Mouse (Mus musculus): Measurements from ENCODE around the gene Ms4a14.
"Not testable (repeated sequence)": the region's sequence is repeated elsewhere in the genome, so short reads cannot be mapped to it uniquely, and the experiment has no call there.

The Ms4a14 gene

DNA sequence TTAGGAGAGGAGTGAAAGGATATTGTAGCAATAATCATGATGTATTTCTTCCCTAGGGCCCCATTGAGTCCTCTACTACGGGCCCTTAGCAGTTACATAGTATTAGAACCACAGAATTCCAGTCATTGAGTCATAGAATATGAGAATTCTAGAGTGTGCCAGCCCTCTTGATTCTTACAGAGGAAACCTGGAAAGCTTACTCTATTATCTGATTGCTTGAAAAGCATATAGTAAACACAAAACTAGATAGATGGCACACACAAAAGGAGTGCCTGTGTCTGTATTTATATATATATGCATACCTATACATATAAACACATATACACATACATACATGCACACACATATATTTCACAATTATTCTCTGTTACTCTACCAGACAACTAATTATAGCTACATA is at the start of gene Ms4a14:
Gene Ms4a14, minus strand, starts transcription at position 101 of the 400 bp plus-strand sequence.
- DNase-seq: no peak

- DNase-seq: peak; percentile 19
These were observed 47.7 kb upstream of the Ms4a14 start for GRCm38 (mm10) chr19:11362002-11362401.

DNA sequence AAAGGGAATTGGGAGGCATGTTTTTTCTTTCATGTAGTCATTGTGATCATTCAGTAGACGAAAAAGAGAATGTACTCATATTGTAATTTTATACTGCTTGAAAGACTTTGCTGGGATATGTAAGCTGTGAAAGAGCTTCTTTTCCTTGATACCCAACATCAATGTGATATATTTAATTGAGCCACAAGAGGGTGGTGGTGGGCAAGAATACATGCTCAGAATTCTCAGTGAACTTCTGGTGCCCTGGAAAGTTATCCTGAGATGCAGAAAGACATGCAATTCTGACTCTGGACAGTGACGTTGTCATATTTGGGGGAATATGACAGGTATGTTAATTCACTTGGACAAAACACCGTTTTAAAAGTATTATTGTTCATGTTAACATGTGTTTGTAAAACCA is 45.9 kb upstream of the Ms4a14 start:
- no peak for DNase-seq

- peak; percentile 36 for DNase-seq
These were observed 41.5 kb upstream of the Ms4a14 start for GRCm38 (mm10) chr19:11355730-11356129.

- peak; percentile 25 for DNase-seq
These were observed 37.6 kb upstream of the Ms4a14 start for GRCm38 (mm10) chr19:11351878-11352277.

GRCm38 (mm10) chr19:11349698-11350481 is 35.6 kb upstream of the Ms4a14 start:
- DNase-seq: peak; percentile 23

DNA sequence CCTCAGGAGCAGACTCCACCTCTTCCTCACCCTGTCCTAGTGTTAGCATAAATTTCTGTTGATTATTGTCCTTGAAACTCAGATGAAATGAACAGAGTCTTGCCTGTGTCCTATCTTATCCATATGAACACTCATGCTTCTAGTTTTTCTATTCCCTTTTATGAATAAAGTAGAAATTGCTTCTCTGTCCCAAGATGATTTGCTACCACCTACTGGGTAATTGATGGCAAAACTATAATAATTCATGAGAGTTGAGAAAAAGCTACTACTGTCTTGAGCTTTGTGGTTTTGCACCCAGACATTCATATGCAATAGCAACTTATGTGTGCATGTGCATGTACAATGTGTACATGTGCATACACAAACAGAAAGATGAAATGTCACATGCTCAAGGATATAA is 29.7 kb upstream of the Ms4a14 start:
- DNase-seq: no peak

DNA sequence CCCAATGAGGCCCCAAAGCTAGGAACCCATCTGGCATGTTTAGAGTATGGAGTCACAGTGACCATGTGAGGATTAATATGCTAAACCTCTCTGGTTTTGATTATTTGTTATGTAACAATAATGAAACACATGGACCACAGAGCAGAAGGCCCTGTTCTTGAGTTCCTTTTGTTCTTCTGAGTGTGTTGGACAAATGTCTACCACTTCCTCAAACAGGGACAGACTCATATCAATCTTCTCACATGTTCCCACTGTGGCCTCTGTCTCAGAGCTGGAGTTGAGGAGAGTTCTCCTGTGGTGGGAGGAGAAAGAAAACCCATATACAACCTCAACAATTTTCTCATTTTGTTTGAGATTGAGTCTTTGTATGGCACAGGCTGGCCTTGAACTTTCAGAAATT is 28.9 kb upstream of the Ms4a14 start:
- no peak for DNase-seq

- no peak for DNase-seq
These were observed 21.7 kb upstream of the Ms4a14 start, which contains the start of gene Ms4a7 for GRCm38 (mm10) chr19:11335932-11336331. Gene Ms4a7, minus strand, starts transcription at chr19:11336146.

DNA sequence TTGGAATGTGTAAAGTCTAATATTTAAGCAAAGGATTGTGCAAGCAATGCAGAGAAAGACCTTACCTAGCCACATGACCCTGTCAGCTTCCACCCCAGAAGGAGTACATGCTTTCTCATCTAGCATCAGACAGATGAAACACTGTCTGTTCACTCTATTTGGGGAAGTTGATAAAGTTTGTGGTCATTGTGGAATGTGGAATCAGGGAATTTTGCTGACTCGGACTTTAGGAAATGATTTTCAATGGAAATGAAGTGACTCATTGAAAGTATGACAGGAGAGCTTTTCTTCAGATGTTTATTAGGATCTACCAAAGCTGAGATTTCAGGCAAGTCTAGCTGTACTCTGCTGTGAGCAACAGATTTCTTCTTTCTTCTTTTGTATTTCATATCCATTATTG is 6.9 kb upstream of the Ms4a14 start:
- no peak for DNase-seq

GRCm38 (mm10) chr19:11316786-11317185 is 2.5 kb upstream of the Ms4a14 start:
- DNase-seq: no peak

GRCm38 (mm10) chr19:11308888-11309287 is 5.4 kb downstream of the Ms4a14 start:
- no peak for DNase-seq

DNA sequence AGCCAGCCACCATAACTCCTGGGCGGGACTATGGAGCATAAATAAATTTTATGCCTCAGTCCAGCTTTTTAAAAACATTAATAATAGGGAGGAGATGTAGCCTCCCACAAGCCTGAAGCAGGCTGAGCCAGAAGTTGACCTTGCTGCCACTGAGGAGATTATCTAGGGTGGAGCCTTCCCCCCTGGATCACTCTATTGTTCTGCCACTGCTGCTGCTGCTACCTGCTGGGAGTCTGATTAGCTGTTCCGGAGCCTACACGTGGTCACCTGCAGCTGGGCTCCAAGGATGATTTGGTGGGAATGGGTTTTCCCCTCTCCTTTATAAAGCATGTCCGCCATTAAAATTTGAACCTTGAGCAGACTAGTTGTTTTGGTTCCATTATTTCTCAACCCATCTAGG is 14.7 kb downstream of the Ms4a14 start:
- not testable (repeated sequence) for DNase-seq

- no peak for DNase-seq
These were observed 15.3 kb downstream of the Ms4a14 start for GRCm38 (mm10) chr19:11298939-11299338.

DNA sequence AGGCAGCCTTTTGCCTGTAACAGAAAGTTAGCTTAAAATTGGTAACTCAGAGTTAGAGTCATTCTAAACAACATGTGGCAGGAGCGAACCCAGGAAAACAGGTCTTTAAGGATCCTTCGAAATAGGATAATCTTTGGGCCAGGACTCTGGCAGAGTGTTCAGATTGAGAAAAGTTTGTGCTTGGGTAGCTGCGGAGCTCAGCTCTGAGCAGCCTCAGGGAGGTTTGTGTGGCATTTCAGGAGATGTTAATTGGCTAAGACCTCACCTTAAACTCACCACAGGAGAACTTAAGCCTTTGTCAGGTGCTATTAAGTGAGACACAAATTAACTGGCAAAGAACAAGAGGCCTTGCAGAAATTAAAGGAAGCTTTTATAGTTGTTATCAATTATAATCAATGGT is 20.6 kb downstream of the Ms4a14 start:
- DNase-seq: not testable (repeated sequence)

GRCm38 (mm10) chr19:11292990-11293389 is 21.3 kb downstream of the Ms4a14 start:
- peak; percentile 31 for DNase-seq

- no peak for DNase-seq
These were observed 30.5 kb downstream of the Ms4a14 start, which contains the start of gene Ms4a5 for GRCm38 (mm10) chr19:11283773-11284172. Gene Ms4a5, minus strand, starts transcription at chr19:11283873.

GRCm38 (mm10) chr19:11280223-11280622 is 34.0 kb downstream of the Ms4a14 start:
- no peak for DNase-seq

- DNase-seq: no peak
These were observed 37.8 kb downstream of the Ms4a14 start for GRCm38 (mm10) chr19:11276431-11276830.

DNA sequence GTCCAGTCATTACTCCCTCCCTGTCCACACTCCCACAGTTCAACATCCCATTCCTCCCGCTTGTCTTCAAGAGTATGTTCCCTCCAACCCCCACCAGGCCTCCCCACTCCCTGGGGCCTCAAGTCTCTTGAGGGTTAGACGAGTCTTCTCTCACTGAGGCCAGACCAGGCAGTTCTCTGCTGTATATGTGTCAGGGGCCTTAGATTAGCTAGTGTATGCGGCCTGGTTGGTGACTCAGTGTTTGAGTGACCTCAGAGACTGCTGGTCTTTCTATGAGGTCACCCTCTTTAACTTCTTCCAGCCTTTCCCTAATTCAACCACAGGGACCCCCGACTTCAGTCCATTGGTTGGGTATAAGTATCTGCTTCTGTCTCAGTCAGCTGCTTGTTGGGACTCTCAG is 47.3 kb downstream of the Ms4a14 start:
- DNase-seq: no peak

DNA sequence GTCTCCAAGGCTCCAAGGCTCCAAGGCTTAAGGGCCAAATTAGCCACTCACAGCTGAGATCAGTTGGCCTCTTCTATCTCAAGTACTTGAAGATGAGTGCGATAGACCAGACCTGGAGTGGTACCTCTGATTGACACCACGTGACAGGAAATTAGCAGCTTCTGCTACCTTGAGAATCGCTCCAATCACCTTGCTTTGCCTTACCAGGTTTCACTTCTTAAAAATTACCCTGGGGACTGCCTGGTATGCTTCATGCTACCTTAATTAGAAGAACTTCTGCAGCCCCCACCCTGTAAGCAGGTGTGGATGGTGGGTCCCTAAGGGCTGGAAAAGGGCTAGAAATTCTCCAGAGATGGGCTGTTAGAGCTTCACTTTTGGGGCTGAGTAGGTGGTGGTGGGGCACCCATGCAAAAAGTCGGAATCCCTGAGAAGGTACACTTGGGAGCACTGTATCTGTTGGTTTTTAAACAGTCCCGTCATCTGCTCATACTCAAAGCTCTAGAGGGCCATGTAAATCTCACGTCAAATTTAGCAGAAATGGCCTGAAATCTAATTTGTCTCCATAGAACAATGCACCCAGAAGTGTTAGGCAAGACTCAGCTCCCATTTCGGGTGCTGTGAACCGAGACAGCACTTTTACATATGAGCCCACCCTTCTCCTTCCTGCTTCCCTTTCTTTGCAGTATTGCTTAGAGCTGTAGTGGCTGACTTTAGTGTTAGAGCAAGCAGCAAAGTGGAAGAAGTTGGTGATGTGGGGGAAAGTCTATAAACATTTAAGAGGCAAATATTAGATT is 48.0 kb downstream of the Ms4a14 start, which contains the start of gene Ms4a1:
Gene Ms4a1, minus strand, starts transcription at position 190 of the 794 bp plus-strand sequence.
- no peak for DNase-seq

- no peak for DNase-seq
These were observed 49.6 kb downstream of the Ms4a14 start for GRCm38 (mm10) chr19:11264602-11265185.

DNA sequence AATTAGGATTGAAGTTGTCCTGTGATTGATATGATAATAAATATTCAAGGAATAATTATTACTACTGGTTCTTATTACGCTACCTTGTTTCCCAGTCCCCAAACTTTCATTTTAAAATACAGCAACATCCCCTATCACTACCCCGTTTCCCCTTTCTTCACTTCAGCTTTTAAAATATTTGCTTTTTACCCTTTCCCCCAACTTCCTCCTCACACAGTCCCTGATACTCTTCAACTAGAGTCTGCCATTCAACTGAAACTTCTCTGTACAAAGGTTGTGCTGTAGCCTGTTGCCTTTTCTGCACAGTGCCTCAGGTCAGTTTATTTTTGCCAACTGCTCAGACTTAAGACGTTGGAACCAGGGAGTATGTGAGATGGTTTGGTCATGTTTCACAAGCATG is 50.7 kb downstream of the Ms4a14 start:
- DNase-seq: no peak

Data from thymus, postnatal 25 days (tissue).